Mouse (Mus musculus): ENCODE data around the gene Slc6a16. TPM values are rescaled to one million over a fixed set of nuclear protein-coding genes. Genes with fewer than 3 reads are reported as not detected.

Slc6a16 gene
- polyA plus RNA-seq, 1 experiment, result 0.63 TPM

DNA sequence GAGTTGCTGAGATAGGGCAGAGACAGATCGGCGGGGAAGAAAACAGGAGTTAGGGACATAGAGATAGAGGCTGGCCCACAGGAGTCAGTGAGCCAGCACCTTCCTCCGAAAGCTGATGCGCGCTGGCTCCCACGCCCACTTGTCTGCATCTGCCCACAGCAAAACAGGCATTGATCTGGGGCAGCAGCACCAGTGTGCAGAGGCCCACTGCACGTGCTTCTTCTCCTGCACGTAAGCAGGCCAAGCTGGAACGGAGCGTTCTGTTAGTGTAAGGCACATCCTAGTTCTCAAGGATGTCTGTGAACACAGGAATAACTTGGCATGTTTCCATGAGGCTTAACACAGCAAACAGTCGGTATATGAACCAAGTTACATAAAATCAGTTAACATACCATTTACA, 41.9 kb upstream of the Slc6a16 start:
- no peak for TF ChIP-seq POLR2A (IDR thresholded peaks at IDR 0.05; ENCODE audit: insufficient read depth, low read length)
- no peak for TF ChIP-seq EP300 (IDR thresholded peaks at IDR 0.05; ENCODE audit: insufficient read depth, low read depth, low read length)
- TF ChIP-seq CTCF (IDR thresholded peaks at IDR 0.05; ENCODE audit: low read depth, low read length), result no peak
- H3K9ac ChIP-seq (ENCODE audit: low read depth, poor library complexity, severe bottlenecking), result no peak overlapping the region
- H3K27me3 ChIP-seq (ENCODE audit: control insufficient read depth, insufficient read depth, low read length, poor library complexity, severe bottlenecking), result no peaks in the 10 kb centered on the region

DNA sequence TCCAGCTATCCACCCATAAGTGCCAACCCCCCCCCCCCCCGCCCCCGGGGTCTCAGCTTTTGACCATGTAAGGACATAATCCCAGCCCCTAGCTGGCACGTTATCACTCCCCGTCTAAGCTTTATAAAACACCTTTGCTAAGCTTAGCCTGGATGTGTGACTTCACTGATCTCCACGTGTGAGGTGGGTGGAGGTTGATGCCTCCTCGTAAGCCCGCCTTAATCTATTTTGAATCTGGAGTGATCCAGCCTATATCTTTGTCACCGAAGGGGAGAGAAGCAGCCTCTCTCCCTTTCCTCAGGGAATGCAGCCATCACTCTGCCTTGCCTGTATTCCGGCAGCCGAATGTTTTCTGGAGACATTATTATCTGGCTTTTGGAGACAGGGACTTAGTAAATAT, 38.2 kb upstream of the Slc6a16 start:
- Histone ChIP-seq H3K4me1 (ENCODE audit: control insufficient read depth, insufficient read depth, low read length) (no peaks in the 10 kb centered on the region), H3K36me3 (ENCODE audit: control insufficient read depth, insufficient read depth, low read length, poor library complexity, severe bottlenecking) (no peaks in the 10 kb centered on the region), H3K9ac (ENCODE audit: low read depth, poor library complexity, severe bottlenecking) (no peak overlapping the region), H3K9me3 (replicated peaks; ENCODE audit: control insufficient read depth, insufficient read depth, low read length, poor library complexity, severe bottlenecking) (no peaks in the 10 kb centered on the region), H3K4me3 (ENCODE audit: low read depth, low read length) (no peak overlapping the region), H3K27me3 (ENCODE audit: control insufficient read depth, insufficient read depth, low read length, poor library complexity, severe bottlenecking) (no peaks in the 10 kb centered on the region), H3K27ac (ENCODE audit: insufficient read depth, low read length) (no peak overlapping the region)
- TF ChIP-seq EP300 (IDR thresholded peaks at IDR 0.05; ENCODE audit: insufficient read depth, low read depth, low read length) (no peak), POLR2A (IDR thresholded peaks at IDR 0.05; ENCODE audit: insufficient read depth, low read length) (no peak), CTCF (IDR thresholded peaks at IDR 0.05; ENCODE audit: low read depth, low read length) (no peak)

More for the DNA sequence above, 41.9 kb upstream of the Slc6a16 start:
- no peaks in the 10 kb centered on the region for H3K36me3 ChIP-seq (ENCODE audit: control insufficient read depth, insufficient read depth, low read length, poor library complexity, severe bottlenecking)
- no peak overlapping the region for H3K27ac ChIP-seq (ENCODE audit: insufficient read depth, low read length)
- H3K4me3 ChIP-seq (ENCODE audit: low read depth, low read length), result no peak overlapping the region
- no peaks in the 10 kb centered on the region for H3K9me3 ChIP-seq (replicated peaks; ENCODE audit: control insufficient read depth, insufficient read depth, low read length, poor library complexity, severe bottlenecking)
- H3K4me1 ChIP-seq (ENCODE audit: control insufficient read depth, insufficient read depth, low read length), result no peaks in the 10 kb centered on the region

DNA sequence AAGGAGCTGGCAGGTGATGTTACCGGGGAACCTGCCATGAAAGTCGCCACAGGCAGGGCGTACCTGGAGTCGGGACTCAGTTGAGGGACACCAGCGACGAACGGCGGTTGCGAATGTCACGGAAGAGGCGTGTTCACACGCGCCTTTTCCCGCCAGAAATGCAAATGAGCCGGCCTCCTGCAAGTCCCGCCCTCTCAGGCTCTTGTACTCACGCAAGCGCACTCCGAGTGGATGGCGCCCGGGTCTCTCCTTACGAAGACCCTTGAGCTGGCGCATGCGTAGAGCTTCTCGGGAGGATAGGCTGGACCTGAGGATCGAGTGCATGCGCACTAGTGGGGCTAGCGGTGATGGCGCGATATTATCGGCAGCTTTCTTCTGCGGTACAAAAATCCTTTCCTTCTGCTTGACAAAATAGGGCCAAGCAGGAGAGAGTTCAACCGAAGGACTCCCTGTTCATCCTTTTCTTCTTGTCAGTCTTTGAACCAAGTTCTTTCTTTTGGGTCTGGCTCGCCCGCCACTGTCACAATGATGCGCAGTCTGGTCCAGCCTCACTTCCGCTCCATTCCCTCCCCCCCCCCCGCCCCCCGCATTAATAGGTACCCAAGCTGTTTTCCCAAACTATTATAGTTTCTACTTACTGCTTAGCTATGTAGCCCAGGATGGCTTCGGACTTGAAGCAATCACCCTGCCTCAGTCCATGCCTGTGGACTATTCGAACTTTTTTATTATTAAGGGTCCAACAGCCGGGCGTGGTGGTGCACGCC, 36.3 kb upstream of the Slc6a16 start, which contains the start of gene Ccdc155:
Ccdc155 (minus strand) TSS at position 513 of the 764 bp plus-strand sequence.
- Histone ChIP-seq H3K9me3 (replicated peaks; ENCODE audit: control insufficient read depth, insufficient read depth, low read length, poor library complexity, severe bottlenecking) (no peaks in the 10 kb centered on the region), H3K36me3 (ENCODE audit: control insufficient read depth, insufficient read depth, low read length, poor library complexity, severe bottlenecking) (no peaks in the 10 kb centered on the region), H3K27me3 (ENCODE audit: control insufficient read depth, insufficient read depth, low read length, poor library complexity, severe bottlenecking) (no peaks in the 10 kb centered on the region), H3K4me3 (ENCODE audit: low read depth, low read length) (peak within 1 kb of the TSS; percentile 70), H3K9ac (ENCODE audit: low read depth, poor library complexity, severe bottlenecking) (peak within 1 kb of the TSS; percentile 51), H3K27ac (ENCODE audit: insufficient read depth, low read length) (no peak within 1 kb of the TSS), H3K4me1 (ENCODE audit: control insufficient read depth, insufficient read depth, low read length) (no peaks in the 10 kb centered on the region)
- TF ChIP-seq POLR2A (IDR thresholded peaks at IDR 0.05; ENCODE audit: insufficient read depth, low read length) (peak; percentile 75), CTCF (IDR thresholded peaks at IDR 0.05; ENCODE audit: low read depth, low read length) (no peak)

DNA sequence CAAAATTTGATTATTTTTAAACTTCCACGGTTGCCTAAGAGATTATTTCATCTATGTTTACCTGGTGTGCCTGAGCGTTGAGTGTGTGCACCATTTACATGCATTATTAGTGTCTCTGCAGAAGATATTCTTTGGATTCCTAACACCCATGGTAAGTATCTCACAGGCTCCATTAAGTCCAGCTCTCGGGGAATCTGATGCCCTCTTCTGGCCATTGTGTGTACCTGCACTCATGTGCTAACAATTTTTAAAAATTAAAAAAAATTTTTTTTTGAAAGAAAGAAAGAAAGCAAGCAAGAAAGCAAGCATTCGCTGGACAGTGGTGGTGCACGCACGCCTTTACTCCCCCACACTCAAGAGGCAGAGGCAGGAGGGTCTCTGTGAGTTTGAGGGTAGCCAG, 32.6 kb upstream of the Slc6a16 start:
- Histone ChIP-seq H3K27ac (ENCODE audit: insufficient read depth, low read length) (no peak overlapping the region), H3K36me3 (ENCODE audit: control insufficient read depth, insufficient read depth, low read length, poor library complexity, severe bottlenecking) (no peaks in the 10 kb centered on the region), H3K9me3 (replicated peaks; ENCODE audit: control insufficient read depth, insufficient read depth, low read length, poor library complexity, severe bottlenecking) (no peaks in the 10 kb centered on the region), H3K27me3 (ENCODE audit: control insufficient read depth, insufficient read depth, low read length, poor library complexity, severe bottlenecking) (no peaks in the 10 kb centered on the region), H3K9ac (ENCODE audit: low read depth, poor library complexity, severe bottlenecking) (no peak overlapping the region), H3K4me3 (ENCODE audit: low read depth, low read length) (no peak overlapping the region), H3K4me1 (ENCODE audit: control insufficient read depth, insufficient read depth, low read length) (peaks cover 1% of the 10 kb centered on the region)
- TF ChIP-seq POLR2A (IDR thresholded peaks at IDR 0.05; ENCODE audit: insufficient read depth, low read length) (no peak), EP300 (IDR thresholded peaks at IDR 0.05; ENCODE audit: insufficient read depth, low read depth, low read length) (no peak), CTCF (IDR thresholded peaks at IDR 0.05; ENCODE audit: low read depth, low read length) (no peak)

DNA sequence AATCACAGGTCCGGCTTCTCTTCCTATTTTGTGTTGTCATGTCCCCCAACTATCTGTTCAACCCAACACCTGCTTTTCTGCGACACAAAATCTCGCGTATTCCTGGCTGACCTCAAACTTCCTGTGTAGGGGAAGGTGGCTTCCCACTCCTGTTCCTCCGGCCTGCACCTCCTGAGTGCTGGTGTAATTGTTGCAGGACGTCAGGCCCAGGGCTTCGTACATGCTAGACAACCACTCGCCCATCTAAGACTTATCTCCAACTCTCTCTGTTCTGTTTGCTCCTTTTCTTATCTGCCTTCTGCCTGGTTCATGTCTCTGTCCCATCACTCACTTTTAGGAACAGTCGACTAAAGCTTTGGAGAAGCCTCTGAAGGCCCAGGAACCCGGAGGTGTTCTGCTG, 29.8 kb upstream of the Slc6a16 start:
- no peak overlapping the region for H3K9ac ChIP-seq (ENCODE audit: low read depth, poor library complexity, severe bottlenecking)

DNA sequence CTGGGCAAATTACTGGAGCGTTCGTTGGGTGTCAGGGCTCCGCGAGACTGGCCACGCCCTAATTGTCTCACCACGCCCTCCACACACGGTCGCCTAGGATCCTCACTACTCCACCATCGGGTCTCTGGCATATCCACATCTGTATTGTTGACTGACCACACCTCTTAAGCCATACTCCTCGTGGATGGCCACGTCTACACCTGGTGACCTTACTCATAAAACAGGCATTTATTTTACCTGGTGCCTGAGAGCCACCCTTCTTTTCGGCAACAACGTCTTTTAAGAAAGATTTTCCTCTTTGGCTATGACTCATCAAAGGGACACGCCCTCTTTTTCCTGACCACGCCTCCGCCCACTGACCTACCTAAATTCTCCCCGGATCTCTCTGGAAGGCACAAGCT, 29.0 kb upstream of the Slc6a16 start, which contains the start of gene Dkkl1:
Dkkl1 (minus strand) TSS at position 297 of the 401 bp plus-strand sequence.
- TF ChIP-seq EP300 (IDR thresholded peaks at IDR 0.05; ENCODE audit: insufficient read depth, low read depth, low read length) (no peak), POLR2A (IDR thresholded peaks at IDR 0.05; ENCODE audit: insufficient read depth, low read length) (no peak)
- Histone ChIP-seq H3K27me3 (ENCODE audit: control insufficient read depth, insufficient read depth, low read length, poor library complexity, severe bottlenecking) (no peaks in the 10 kb centered on the region), H3K27ac (ENCODE audit: insufficient read depth, low read length) (no peak within 1 kb of the TSS), H3K4me3 (ENCODE audit: low read depth, low read length) (peak within 1 kb of the TSS; percentile 24), H3K36me3 (ENCODE audit: control insufficient read depth, insufficient read depth, low read length, poor library complexity, severe bottlenecking) (no peaks in the 10 kb centered on the region), H3K4me1 (ENCODE audit: control insufficient read depth, insufficient read depth, low read length) (peaks cover 1% of the 10 kb centered on the region), H3K9me3 (replicated peaks; ENCODE audit: control insufficient read depth, insufficient read depth, low read length, poor library complexity, severe bottlenecking) (no peaks in the 10 kb centered on the region), H3K9ac (ENCODE audit: low read depth, poor library complexity, severe bottlenecking) (no peak within 1 kb of the TSS)

More for the DNA sequence above, 29.8 kb upstream of the Slc6a16 start:
- Histone ChIP-seq H3K4me1 (ENCODE audit: control insufficient read depth, insufficient read depth, low read length) (peaks cover 1% of the 10 kb centered on the region), H3K27ac (ENCODE audit: insufficient read depth, low read length) (no peak overlapping the region), H3K9me3 (replicated peaks; ENCODE audit: control insufficient read depth, insufficient read depth, low read length, poor library complexity, severe bottlenecking) (no peaks in the 10 kb centered on the region), H3K4me3 (ENCODE audit: low read depth, low read length) (0 out of 2 replicates have a peak overlapping the region, but pooled peaks have one; percentile 24), H3K36me3 (ENCODE audit: control insufficient read depth, insufficient read depth, low read length, poor library complexity, severe bottlenecking) (no peaks in the 10 kb centered on the region), H3K27me3 (ENCODE audit: control insufficient read depth, insufficient read depth, low read length, poor library complexity, severe bottlenecking) (no peaks in the 10 kb centered on the region)
- no peak for TF ChIP-seq POLR2A (IDR thresholded peaks at IDR 0.05; ENCODE audit: insufficient read depth, low read length)
- TF ChIP-seq CTCF (IDR thresholded peaks at IDR 0.05; ENCODE audit: low read depth, low read length), result no peak
- TF ChIP-seq EP300 (IDR thresholded peaks at IDR 0.05; ENCODE audit: insufficient read depth, low read depth, low read length), result no peak

Data from ES-Bruce4 (cell line).